Mouse (Mus musculus): ENCODE results near the gene Dtymk. TPM values are rescaled to one million over a fixed set of nuclear protein-coding genes. Genes with fewer than 3 reads are reported as not detected.

Dtymk gene
- polyA plus RNA-seq, 1 experiment, result 81.4 TPM

DNA sequence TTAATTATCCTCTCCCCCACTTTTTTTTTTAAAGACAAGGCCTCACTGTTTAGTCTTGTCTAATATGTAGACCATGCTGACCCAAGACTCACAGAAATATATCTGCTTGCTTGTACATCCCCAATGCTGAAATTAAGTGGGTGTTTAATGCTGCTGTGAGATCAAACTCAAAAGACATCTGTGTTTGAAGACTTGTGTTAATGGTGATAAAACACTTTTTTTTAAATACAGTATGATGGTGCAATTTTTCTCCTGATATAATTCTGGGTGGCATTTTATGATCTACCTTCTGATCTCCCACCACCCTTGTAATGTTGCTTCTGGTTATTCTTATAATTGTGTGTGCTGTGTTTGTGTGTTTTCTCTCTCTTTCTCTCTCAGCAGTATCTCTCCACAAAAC lies 45.6 kb downstream of the Dtymk start:
- H3K79me2 ChIP-seq (ENCODE audit: control insufficient read depth, insufficient read depth), result peaks cover 73% of the 10 kb centered on the region
- H3K27me3 ChIP-seq (ENCODE audit: control insufficient read depth, insufficient read depth, insufficient read length), result no peaks in the 10 kb centered on the region
- peak overlapping the region; percentile 77 for H3K4me2 ChIP-seq (ENCODE audit: low read depth)
- no peak overlapping the region for H3ac ChIP-seq (ENCODE audit: control insufficient read depth, insufficient read length)
- no peak for TF ChIP-seq SRF (IDR thresholded peaks at IDR 0.05; ENCODE audit: control insufficient read depth, insufficient read length, low read depth)
- TF ChIP-seq E2F4 (IDR thresholded peaks at IDR 0.05; ENCODE audit: insufficient read depth), result no peak
- no peak for TF ChIP-seq POLR2AphosphoS2 (IDR thresholded peaks at IDR 0.05; ENCODE audit: insufficient read length, low read depth)
- no peak for TF ChIP-seq TCF12 (IDR thresholded peaks at IDR 0.05; ENCODE audit: insufficient read depth, poor library complexity, severe bottlenecking)
- TF ChIP-seq CEBPB (IDR thresholded peaks at IDR 0.05; ENCODE audit: insufficient read depth, poor library complexity, severe bottlenecking), result no peak
- no peak for TF ChIP-seq USF1 (IDR thresholded peaks at IDR 0.05; ENCODE audit: low read depth)
- no peak for TF ChIP-seq MYOD1 (IDR thresholded peaks at IDR 0.05; ENCODE audit: control insufficient read depth in 1 of 3, insufficient read length in 2 of 3, low read depth in 2 of 3)
- no peak for TF ChIP-seq TCF3 (IDR thresholded peaks at IDR 0.05; ENCODE audit: insufficient read length, low read depth)
- no peak for TF ChIP-seq MYOG (IDR thresholded peaks at IDR 0.05; ENCODE audit: control insufficient read depth in 1 of 3, insufficient read depth in 1 of 3, insufficient read length in 2 of 3, low read depth in 2 of 3)
- TF ChIP-seq POLR2A (IDR thresholded peaks at IDR 0.05; ENCODE audit: insufficient read length, low read depth), result no peak
- no peak for TF ChIP-seq MAX (IDR thresholded peaks at IDR 0.05; ENCODE audit: low read depth)
- TF ChIP-seq REST (IDR thresholded peaks at IDR 0.05; ENCODE audit: insufficient read depth, insufficient read length), result no peak
- H3K4me3 ChIP-seq, result no peak overlapping the region
- no peaks in the 10 kb centered on the region for H3K36me3 ChIP-seq (ENCODE audit: control insufficient read depth, insufficient read depth)

DNA sequence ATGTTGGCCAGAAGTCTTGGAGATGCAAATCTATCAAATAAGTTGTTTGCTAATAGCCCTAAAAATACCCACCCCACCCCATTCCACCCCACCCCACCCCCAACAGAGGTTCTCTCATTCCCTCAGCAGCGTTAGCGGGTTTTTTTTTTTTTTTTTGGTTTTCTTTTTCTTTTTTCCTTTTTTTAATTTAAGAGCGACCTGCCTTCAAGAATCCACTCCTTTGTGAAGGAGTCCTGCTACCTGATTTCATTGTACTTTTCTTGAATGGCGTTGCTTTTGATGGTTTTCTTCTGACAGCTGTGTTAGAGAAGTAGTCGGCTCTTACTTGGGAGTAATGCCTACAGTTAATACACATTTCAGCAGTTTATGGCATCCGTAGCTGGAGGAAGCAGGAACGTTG lies 46.1 kb downstream of the Dtymk start:
- H3K79me2 ChIP-seq (ENCODE audit: control insufficient read depth, insufficient read depth), result peaks cover 70% of the 10 kb centered on the region
- H3ac ChIP-seq (ENCODE audit: control insufficient read depth, insufficient read length), result peak overlapping the region; percentile 82
- no peaks in the 10 kb centered on the region for H3K27me3 ChIP-seq (ENCODE audit: control insufficient read depth, insufficient read depth, insufficient read length)
- TF ChIP-seq TCF3 (IDR thresholded peaks at IDR 0.05; ENCODE audit: insufficient read length, low read depth) (no peak), USF1 (IDR thresholded peaks at IDR 0.05; ENCODE audit: low read depth) (no peak), POLR2AphosphoS2 (IDR thresholded peaks at IDR 0.05; ENCODE audit: insufficient read length, low read depth) (no peak), MAX (IDR thresholded peaks at IDR 0.05; ENCODE audit: low read depth) (no peak)
- H3K36me3 ChIP-seq (ENCODE audit: control insufficient read depth, insufficient read depth), result no peaks in the 10 kb centered on the region
- peak overlapping the region; percentile 45 for H3K4me3 ChIP-seq
- peak overlapping the region; percentile 77 for H3K4me2 ChIP-seq (ENCODE audit: low read depth)

DNA sequence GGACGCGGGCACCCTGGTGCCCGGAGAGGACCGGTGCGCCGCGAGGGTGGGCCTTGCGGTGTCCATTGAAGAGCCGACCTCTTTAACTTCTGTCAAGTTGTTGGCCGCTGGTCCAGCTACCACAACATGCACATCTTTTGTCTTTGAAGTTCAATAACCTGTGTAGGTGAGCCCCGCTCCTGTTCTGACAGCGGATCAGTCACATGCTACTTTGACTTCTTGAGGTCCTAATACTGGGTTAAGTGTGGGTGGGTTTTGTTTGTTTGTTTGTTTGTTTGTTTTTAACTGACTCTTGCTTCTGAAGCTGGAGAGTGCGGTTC lies 46.5 kb downstream of the Dtymk start:
- Histone ChIP-seq H3K4me2 (ENCODE audit: low read depth) (peak overlapping the region; percentile 77), H3K79me2 (ENCODE audit: control insufficient read depth, insufficient read depth) (peaks cover 67% of the 10 kb centered on the region), H3K4me3 (peak overlapping the region; percentile 45), H3ac (ENCODE audit: control insufficient read depth, insufficient read length) (peak overlapping the region; percentile 82), H3K27me3 (ENCODE audit: control insufficient read depth, insufficient read depth, insufficient read length) (no peaks in the 10 kb centered on the region), H3K36me3 (ENCODE audit: control insufficient read depth, insufficient read depth) (no peaks in the 10 kb centered on the region)
- TF ChIP-seq POLR2A (IDR thresholded peaks at IDR 0.05; ENCODE audit: insufficient read length, low read depth) (no peak), E2F4 (IDR thresholded peaks at IDR 0.05; ENCODE audit: insufficient read depth) (no peak), TCF3 (IDR thresholded peaks at IDR 0.05; ENCODE audit: insufficient read length, low read depth) (no peak), POLR2AphosphoS2 (IDR thresholded peaks at IDR 0.05; ENCODE audit: insufficient read length, low read depth) (no peak), SRF (IDR thresholded peaks at IDR 0.05; ENCODE audit: control insufficient read depth, insufficient read length, low read depth) (no peak), REST (IDR thresholded peaks at IDR 0.05; ENCODE audit: insufficient read depth, insufficient read length) (no peak), MYOG (IDR thresholded peaks at IDR 0.05; ENCODE audit: control insufficient read depth in 1 of 3, insufficient read depth in 1 of 3, insufficient read length in 2 of 3, low read depth in 2 of 3) (no peak), CEBPB (IDR thresholded peaks at IDR 0.05; ENCODE audit: insufficient read depth, poor library complexity, severe bottlenecking) (no peak), MAX (IDR thresholded peaks at IDR 0.05; ENCODE audit: low read depth) (no peak), MYOD1 (IDR thresholded peaks at IDR 0.05; ENCODE audit: control insufficient read depth in 1 of 3, insufficient read length in 2 of 3, low read depth in 2 of 3) (no peak), TCF12 (IDR thresholded peaks at IDR 0.05; ENCODE audit: insufficient read depth, poor library complexity, severe bottlenecking) (no peak), USF1 (IDR thresholded peaks at IDR 0.05; ENCODE audit: low read depth) (no peak)

DNA sequence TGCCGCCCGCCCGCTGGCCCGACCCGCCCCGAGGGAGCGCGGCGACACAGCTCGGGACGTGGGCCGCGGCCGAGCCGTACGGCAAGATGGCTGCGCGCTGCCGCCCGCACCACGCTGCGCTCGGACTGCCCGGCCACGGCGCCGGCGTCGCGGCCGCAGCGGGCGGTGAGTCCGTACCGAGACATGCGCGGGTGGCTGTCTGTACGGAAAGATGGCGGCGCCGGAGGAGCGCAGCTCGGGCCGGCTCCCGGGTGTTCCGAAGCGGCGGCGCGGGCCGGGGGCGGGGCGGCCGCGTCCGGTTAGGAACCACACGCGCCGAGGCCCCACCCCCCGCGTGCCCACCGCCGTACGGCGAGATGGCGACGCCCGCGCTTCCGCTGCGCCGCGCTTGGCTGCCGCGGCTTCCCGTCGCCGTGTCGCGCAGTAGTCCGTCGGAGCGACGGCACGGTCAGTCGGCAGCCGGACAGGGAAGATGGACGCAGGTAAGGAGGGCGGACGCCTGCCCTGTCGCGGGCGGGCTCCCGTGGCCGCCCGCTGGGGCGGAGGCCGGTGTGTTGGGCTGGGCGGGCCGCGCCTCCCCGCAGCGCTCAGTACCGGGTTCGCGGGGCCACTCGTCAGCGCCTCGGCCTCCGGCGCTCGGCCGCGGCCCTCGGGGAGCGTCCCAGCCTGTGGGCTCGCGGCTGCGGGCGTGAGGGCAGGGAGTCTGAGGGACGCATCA lies 47.0 kb downstream of the Dtymk start, which contains the start of gene Thap4:
Gene Thap4, minus strand, starts transcription at position 292 of the 718 bp plus-strand sequence.
- Histone ChIP-seq H3K36me3 (ENCODE audit: control insufficient read depth, insufficient read depth) (no peaks in the 10 kb centered on the region), H3K79me2 (ENCODE audit: control insufficient read depth, insufficient read depth) (peaks cover 62% of the 10 kb centered on the region), H3K4me2 (ENCODE audit: low read depth) (peak within 1 kb of the TSS; percentile 93), H3ac (ENCODE audit: control insufficient read depth, insufficient read length) (peak within 1 kb of the TSS; percentile 82), H3K4me3 (peak within 1 kb of the TSS; percentile 45), H3K27me3 (ENCODE audit: control insufficient read depth, insufficient read depth, insufficient read length) (no peaks in the 10 kb centered on the region)
- TF ChIP-seq MYOG (IDR thresholded peaks at IDR 0.05; ENCODE audit: control insufficient read depth in 1 of 3, insufficient read depth in 1 of 3, insufficient read length in 2 of 3, low read depth in 2 of 3) (peak in 2 of 3 experiments; percentile 27 to 55), SRF (IDR thresholded peaks at IDR 0.05; ENCODE audit: control insufficient read depth, insufficient read length, low read depth) (peak; percentile 73), POLR2A (IDR thresholded peaks at IDR 0.05; ENCODE audit: insufficient read length, low read depth) (peak; percentile 82), MYOD1 (IDR thresholded peaks at IDR 0.05; ENCODE audit: control insufficient read depth in 1 of 3, insufficient read length in 2 of 3, low read depth in 2 of 3) (peak in 1 of 3 experiments; percentile 22), USF1 (IDR thresholded peaks at IDR 0.05; ENCODE audit: low read depth) (no peak), TCF3 (IDR thresholded peaks at IDR 0.05; ENCODE audit: insufficient read length, low read depth) (no peak), REST (IDR thresholded peaks at IDR 0.05; ENCODE audit: insufficient read depth, insufficient read length) (no peak), TCF12 (IDR thresholded peaks at IDR 0.05; ENCODE audit: insufficient read depth, poor library complexity, severe bottlenecking) (no peak), CEBPB (IDR thresholded peaks at IDR 0.05; ENCODE audit: insufficient read depth, poor library complexity, severe bottlenecking) (no peak), POLR2AphosphoS2 (IDR thresholded peaks at IDR 0.05; ENCODE audit: insufficient read length, low read depth) (peak; percentile 85), E2F4 (IDR thresholded peaks at IDR 0.05; ENCODE audit: insufficient read depth) (no peak), MAX (IDR thresholded peaks at IDR 0.05; ENCODE audit: low read depth) (no peak)
